Mouse (Mus musculus): ENCODE data around the gene Tgfbr3.

- no peak for TF ChIP-seq CTCF (IDR thresholded peaks at IDR 0.05; ENCODE audit: extremely low read depth, insufficient read depth, low read length)
- TF ChIP-seq POLR2A (IDR thresholded peaks at IDR 0.05; ENCODE audit: extremely low read depth, insufficient read depth, low read length): no peak
Measured at GRCm38 (mm10) chr5:107188551-107188950, 100.9 kb downstream of the Tgfbr3 start.
